Mouse (Mus musculus) CD8-positive naive resting alpha-beta T cell, adult 2 months (primary cell): ENCODE measurements around the gene Prss28.

ENCODE experiments used
- DNase-seq, 2 experiments: peaks; one replicate each; pipeline ENCODE4 v3.0.0; 2022; ENCODE audit warnings: low read depth in 2 of 2, low spot score in 2 of 2

Gene Prss28

DNA sequence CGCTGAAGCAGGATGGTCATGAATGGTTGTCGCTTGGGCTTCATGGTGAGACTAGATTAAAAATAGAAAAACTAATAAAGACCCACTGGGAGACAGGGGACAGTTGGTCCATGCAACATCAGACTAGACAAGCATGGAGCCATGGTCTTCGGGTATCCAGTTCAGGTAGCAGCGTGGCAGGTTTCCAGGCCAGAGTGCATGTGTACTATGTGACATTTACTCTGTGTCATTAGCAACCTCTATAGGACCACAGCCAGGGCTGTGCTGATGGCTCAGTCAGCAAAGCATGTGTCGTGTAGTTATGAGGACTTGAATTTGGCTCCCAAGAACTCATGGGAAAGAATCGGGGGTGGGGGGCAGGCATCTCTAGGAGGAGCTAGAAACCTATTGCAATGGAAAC is 31.6 kb downstream of the Prss28 start:
- DNase-seq, result no peak

DNA sequence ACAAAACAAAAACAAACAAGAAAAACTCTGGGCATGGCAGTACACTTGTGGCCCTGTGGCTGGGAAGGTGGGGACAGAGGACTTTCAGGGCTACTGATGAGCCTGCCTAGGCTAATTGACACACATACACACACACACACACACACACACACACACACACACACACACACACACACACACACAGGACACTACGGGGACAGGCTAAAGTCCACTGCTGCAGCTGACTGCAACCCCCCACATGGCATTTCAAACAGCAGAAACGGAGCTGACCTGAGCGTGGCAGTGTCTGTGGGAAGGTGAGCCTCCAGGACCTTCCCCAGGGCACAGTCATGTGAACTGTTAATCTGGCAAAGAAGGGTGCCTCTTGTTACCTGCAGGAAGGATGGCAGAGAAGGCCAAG is 33.0 kb downstream of the Prss28 start:
- no peak for DNase-seq

DNA sequence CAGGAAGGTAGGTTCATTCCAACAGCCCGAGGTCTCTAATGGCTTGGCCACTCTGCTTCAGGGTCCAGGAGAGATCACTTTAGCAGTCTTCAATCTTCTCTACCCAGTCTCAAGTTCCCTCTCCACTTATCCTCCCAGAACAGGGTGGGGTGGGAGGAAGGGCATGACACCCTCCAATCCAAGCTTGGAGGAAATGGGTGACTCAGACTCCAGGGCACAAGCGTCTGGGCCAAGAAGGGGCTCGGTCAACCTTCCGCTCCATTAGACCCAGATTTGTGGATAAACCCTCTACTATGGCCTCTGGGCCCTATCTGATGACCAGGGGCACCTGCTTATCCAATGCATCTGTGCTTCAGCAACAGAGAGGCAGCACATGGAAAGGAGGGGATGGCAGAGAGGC is 37.0 kb downstream of the Prss28 start, which contains the start of gene Tpsab1:
TSS of gene Tpsab1 (minus strand) at position 101 of the 400 bp plus-strand sequence.
- DNase-seq, result no peak

DNA sequence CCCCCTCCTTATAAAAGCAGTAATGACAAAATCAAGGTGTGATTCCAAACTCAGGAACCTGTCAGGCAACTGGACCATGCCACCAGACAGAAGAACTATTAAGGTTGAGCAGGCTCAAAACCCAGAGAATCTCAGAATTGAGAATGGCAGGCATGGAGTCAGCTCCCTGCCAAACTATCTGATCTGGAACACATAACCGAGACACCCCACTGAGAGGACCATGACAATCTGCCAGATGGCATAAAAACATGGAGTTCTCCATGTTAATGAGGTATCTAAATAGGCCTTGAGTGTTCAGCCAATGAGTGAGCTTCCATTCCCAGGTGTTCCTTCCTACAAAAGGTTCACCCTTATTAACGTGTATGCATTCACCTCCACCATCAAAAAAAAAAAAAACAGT is 52.8 kb downstream of the Prss28 start:
- DNase-seq, result no peak
